Mouse (Mus musculus): ENCODE results near the gene Chrm5.
A peak's percentile ranks its signal among the peaks of the same experiment; 100 is the strongest.

Gene Chrm5

DNA sequence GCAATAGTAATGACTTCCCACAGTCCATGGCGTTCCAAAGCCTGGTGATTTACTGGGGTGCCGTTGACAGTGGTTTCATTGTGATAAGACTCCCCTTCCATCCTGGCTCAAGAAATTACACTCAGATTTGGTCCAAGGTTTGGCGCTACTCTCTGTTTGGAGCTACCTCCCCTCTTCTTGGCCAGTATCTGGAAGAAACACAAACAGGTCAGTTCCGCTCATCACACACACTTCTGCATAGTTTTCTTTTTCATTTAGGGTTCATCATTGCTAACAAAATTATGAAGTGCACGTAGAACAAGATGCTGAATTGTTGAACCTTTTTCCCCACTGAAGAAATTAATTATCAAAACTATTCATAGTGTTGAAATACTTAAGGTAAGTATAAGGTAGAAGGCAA is at the start of gene Chrm5:
Gene Chrm5, minus strand, starts transcription at position 101 of the 400 bp plus-strand sequence.
- DNase-seq, result no peak

GRCm38 (mm10) chr2:112526933-112527332 is 46.4 kb upstream of the Chrm5 start:
- DNase-seq, result no peak

- DNase-seq, result no peak
Observed at GRCm38 (mm10) chr2:112520526-112521482, 40.2 kb upstream of the Chrm5 start.

DNA sequence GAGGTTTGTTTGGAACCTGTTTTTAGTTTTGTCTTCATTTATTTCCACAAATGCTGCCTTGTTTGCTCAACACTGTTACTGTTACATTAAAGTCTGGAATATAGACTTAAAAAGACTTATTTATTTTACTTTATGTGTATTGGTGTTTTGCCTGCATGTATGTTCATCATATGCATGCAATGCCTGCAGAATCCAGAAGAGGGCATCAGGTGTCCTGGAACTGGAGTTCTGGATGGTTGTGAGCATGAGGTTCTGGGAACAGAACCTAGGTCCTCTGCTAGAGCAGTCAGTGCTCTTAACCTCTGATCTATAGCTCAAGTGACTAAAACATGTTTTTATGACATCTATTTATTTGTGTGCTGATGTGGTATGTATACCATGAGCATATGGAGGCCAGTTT is 38.0 kb upstream of the Chrm5 start:
- no peak for DNase-seq

GRCm38 (mm10) chr2:112517218-112517617 is 36.6 kb upstream of the Chrm5 start:
- DNase-seq, result no peak

DNA sequence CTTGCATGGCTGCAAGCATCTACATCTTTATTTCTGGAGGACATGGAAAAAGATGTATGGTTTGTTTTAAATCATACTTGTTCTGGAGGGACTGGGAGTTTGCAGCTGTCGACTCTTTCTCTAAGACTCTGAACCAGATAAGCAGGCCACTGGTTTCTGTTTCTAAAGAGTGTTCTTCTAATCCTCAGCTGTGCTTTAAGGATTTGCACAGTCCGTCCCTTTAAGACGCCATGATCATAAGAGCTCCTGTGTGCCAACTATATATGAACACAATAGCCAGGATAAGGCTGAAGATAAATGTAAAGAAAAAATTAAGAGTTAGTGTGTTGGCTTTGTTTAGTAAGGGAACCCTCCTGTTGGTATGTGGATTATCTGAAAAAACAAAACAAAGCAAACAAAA is 36.2 kb upstream of the Chrm5 start:
- no peak for DNase-seq

GRCm38 (mm10) chr2:112513036-112513435 is 32.5 kb upstream of the Chrm5 start:
- DNase-seq, result no peak

DNA sequence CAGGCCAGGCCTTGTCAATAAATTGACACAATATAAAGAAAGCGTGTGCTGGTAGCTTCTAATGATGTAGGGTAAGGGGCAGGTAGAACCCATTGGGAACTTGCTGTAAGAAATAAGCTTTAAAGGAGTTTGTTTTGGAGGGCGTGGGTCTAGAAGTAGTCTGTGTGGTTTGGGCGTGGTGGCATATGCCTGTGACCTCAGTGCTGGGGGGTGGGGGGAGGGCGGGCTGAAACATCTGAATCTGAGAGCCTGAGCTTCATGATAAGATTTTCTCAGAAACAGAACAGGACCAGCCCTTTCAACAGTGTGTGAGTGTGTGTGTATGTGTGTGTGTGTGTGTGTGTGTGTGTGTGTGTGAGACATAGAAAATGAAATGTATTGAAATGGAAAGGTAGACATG is 29.6 kb upstream of the Chrm5 start:
- peak; percentile 6 for DNase-seq

DNA sequence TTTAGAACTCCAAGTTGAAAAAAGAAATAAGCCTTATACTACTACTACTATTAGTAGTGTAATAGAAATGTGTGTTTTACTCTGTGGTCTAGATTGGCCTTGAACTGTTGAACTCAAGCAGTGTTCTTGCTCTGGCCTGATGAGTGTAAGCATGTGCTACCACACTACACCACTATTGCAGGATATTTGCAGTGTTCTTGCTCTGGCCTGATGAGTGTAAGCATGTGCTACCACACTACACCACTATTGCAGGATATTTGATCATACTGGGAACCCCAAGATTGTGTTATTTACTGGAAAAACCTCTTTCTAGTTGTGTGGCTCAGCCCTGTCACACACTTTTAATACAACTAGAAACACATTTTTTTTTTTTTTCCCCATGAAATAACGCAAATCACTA is 26.9 kb upstream of the Chrm5 start:
- no peak for DNase-seq

- DNase-seq, result no peak
Observed at GRCm38 (mm10) chr2:112506841-112507435, 26.4 kb upstream of the Chrm5 start.

DNA sequence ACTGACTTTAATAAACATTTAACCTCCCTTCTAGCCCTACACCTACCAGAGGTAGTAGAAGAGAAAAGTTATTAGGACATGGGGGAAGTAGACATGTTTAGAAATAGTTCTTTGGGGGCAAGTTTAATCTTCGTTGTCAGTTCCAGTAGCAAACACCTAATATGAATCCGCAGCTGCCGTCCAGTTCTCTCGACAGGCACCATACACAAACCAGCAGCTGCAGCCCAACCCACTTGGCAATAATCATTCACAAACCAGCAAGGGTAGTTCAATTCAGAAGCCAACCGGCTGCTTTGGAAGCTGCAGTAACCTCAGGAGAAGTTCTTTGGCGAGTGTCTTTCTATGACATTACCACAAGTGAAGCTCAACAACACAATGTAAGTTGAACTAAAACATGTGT is 23.4 kb upstream of the Chrm5 start:
- no peak for DNase-seq

GRCm38 (mm10) chr2:112501209-112501608 is 20.6 kb upstream of the Chrm5 start:
- DNase-seq, result peak; percentile 78

GRCm38 (mm10) chr2:112497851-112498250 is 17.3 kb upstream of the Chrm5 start:
- no peak for DNase-seq

DNA sequence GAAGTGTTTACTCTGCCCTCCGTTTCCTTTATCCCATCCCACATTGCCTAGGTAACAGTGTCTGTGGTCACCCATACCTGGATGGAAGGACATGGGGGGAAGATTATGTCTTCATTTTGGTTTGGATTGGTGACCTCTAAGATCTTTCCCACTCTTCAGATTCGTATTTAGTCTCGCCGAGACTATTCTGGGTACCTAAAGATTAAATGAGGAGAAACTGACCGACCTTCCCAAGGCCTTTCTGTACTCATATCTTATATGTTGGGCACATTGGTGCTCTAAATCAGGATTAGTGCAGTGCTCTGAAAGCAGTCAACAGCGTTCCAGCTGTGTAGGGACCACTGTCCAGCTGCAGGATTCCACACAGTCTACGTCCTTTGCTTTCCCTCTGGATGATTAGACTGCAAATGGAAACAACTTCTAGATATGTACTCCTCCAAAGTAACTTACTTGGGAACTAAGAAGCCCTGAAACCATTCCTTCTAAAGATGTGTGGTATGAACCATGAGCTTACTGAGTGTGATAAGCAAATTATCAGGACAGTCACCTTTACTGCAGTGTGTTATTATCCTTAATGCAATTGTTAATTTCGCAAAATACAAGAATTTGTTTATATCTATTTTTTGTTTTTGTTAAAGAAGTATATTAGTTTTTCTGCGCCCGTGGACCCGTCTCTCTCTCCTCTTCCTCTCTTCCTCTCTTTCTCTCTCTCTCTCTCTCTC is 13.1 kb upstream of the Chrm5 start:
- no peak for DNase-seq

DNA sequence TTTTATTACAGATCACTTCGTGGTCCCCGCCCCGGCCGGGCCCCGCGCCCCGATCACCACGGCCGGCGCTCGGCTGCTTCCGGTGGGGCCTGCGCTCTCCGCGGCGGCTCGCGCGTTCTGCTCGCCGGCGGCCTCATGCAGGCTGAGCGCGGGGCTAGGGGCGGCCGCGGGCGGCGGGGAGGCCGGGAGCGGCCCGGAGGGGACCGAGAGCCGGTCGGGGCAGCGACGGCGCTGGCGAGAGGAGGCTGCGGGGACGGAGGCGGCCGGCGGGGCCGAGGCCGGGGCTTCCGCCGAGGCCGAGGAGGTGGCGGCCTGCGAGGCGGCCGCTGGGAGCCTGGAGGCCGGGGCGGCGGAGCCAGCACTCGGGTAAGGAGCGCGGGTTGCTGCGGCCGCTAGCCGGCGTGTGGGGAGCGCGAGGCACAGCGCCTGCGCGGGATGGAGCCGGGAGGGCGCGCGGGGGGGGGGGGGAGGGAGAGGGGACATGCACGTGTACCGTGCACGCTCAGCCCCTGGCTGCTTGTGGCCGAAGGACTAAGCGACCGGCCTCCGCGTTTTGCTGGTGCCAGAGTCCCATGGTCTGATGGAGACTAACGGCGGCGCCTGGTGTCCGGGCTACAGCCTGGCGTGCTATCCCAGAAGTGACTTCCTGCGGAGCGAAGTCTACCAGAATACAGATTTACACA is 12.4 kb upstream of the Chrm5 start, which contains the start of gene Aven:
Gene Aven, plus strand, starts transcription at position 109 of the 683 bp plus-strand sequence.
- peak; percentile 81 for DNase-seq

DNA sequence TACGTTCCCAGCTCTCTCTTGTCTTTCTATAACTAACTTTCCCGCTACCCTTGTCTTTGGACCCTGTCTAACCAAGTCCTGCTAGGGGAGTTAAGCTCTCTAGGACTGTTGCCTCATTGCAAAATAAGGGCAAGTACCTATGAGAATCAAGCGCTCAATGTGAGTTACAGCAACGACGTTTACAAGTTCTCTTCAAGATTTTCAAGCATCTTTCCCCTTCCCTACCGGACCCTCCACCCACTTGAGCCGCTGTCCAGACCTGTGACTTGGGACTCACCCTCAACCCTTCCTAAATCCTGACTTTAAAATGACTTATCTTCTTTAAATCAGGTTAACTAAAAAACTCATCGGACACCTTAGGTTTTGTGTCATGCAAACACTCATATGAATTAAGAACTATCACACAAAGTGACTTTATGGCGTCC is 11.9 kb upstream of the Chrm5 start:
- DNase-seq, result peak; percentile 23

DNA sequence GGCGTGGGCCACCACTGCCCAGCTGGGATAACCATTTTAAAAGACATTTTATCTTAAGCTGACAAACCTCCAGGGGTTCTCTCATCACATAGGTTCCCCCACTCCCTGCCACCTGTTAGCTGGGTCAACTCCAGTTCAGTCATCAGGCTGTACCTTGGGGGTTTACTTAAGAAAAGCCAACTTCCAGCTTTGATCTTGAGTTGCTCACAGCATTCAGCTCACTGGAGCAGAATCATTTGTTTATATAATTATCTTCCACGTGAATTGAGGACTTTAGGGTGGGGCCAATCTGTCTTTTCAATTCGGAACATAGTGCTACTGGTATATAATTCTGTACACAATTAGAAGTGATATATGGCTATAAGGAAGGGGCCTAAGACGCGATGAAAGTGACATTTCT is 11.1 kb upstream of the Chrm5 start:
- DNase-seq, result no peak

- DNase-seq, result no peak
Observed at GRCm38 (mm10) chr2:112490483-112491196, 10.1 kb upstream of the Chrm5 start.

GRCm38 (mm10) chr2:112484886-112485285 is 4.3 kb upstream of the Chrm5 start:
- no peak for DNase-seq

- DNase-seq, result no peak
Observed at GRCm38 (mm10) chr2:112483334-112483651, 2.7 kb upstream of the Chrm5 start.

GRCm38 (mm10) chr2:112482533-112483333 is 2.2 kb upstream of the Chrm5 start:
- no peak for DNase-seq
